Mouse (Mus musculus) ES-Bruce4 (cell line): ENCODE data around the gene Scn2a. TPM values are rescaled to one million over a fixed set of nuclear protein-coding genes. Genes with fewer than 3 reads are reported as not detected.

Experiments
- H3K27ac ChIP-seq: 2 replicates; pipeline ENCODE4 v1.5.1; 2012; ENCODE audit warnings: low read length, inconsistent platforms; ENCODE audit not compliant: insufficient read depth
- H3K27me3 ChIP-seq: 2 replicates; pipeline ENCODE4 v1.6.1; 2012; ENCODE audit warnings: mild to moderate bottlenecking, low read length, inconsistent platforms; ENCODE audit not compliant: control insufficient read depth, poor library complexity, insufficient read depth, severe bottlenecking
- H3K36me3 ChIP-seq: 2 replicates; pipeline ENCODE4 v1.6.1; 2012; ENCODE audit warnings: inconsistent platforms, mild to moderate bottlenecking, low read length, moderate library complexity; ENCODE audit not compliant: control insufficient read depth, poor library complexity, insufficient read depth, severe bottlenecking
- H3K4me1 ChIP-seq: one replicate; pipeline ENCODE4 v1.8.1; 2011; ENCODE audit warnings: low read length; ENCODE audit not compliant: control insufficient read depth, insufficient read depth
- H3K4me3 ChIP-seq: 2 replicates; pipeline ENCODE4 v1.5.1; 2011; ENCODE audit warnings: low read depth, mild to moderate bottlenecking, low read length
- H3K9ac ChIP-seq: 2 replicates; pipeline ENCODE4 v1.6.1; 2012; ENCODE audit warnings: low read depth, mild to moderate bottlenecking, inconsistent platforms; ENCODE audit not compliant: poor library complexity, severe bottlenecking
- H3K9me3 ChIP-seq: replicated peaks from 2 replicates; pipeline ENCODE4 v1.6.1; 2012; ENCODE audit warnings: mild to moderate bottlenecking, low read length, inconsistent platforms; ENCODE audit not compliant: control insufficient read depth, poor library complexity, insufficient read depth, severe bottlenecking
- CTCF ChIP-seq: IDR thresholded peaks from one replicate; pipeline ENCODE4 v1.8.1; 2011; ENCODE audit warnings: low read depth, low read length
- EP300 ChIP-seq: IDR thresholded peaks from 2 replicates; pipeline ENCODE4 v1.6.1; 2011; ENCODE audit warnings: low read depth, low read length; ENCODE audit not compliant: insufficient read depth
- POLR2A ChIP-seq: IDR thresholded peaks from one replicate; pipeline ENCODE4 v1.8.1; 2011; ENCODE audit warnings: low read length; ENCODE audit not compliant: insufficient read depth
- polyA plus RNA-seq: library from polyadenylated mRNA; stranded (reverse); fragments of >200 nt; gene quantifications from 2 replicates; pipeline ENCODE4 v1.2.4, GENCODE M21; 2011; ENCODE audit warnings: low read depth; ENCODE audit not compliant: missing spikeins, insufficient read depth, insufficient read length

Gene Scn2a
- polyA plus RNA-seq, 1 experiment = 1.5 TPM

DNA sequence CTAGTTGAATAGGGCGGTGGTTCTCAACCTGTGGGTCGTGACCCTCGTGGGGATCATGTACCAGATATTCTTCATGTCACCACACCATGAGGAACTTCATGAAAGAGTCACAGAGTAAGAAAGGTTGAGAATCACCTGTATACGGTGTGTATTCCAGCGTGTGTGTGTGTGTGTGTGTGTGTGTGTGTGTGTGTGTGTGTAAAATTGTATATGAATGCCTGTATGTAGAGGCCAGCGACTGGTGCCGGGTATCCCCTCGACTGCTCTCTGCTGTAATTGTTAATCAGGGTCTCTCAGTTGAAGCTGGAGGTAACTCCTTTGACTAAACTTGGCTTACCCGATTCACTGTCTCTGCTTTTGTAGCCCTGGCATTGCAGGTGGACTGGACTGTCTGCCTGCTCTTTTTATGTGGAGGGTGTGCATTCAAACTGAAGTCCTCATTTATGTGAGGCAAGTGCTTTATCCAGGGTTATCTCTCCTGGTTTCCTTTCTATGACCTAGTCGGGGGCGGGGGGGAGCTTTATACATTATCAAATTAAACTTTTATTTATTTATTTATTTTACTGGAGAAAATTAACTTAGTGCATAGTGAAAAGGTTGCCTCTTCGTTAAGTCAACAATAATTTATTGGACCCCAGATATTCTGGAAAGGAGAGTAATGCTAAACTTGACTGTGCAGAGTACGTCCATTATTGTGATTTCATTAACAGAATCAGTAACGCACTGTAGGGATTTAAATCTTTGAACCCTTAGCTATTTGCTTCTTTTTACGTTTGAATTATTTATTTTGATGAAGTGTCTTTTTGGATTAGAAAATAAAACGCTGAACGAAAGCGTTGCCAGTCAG lies 47.2 kb downstream of the Scn2a start:
- no peak overlapping the region for H3K9ac ChIP-seq
- no peaks in the 10 kb centered on the region for H3K36me3 ChIP-seq
- H3K27me3 ChIP-seq = peaks cover 2% of the 10 kb centered on the region
- no peak overlapping the region for H3K27ac ChIP-seq
- H3K4me1 ChIP-seq = no peaks in the 10 kb centered on the region
- TF ChIP-seq POLR2A (no peak), EP300 (no peak), CTCF (no peak)
- H3K4me3 ChIP-seq = no peak overlapping the region
- H3K9me3 ChIP-seq = no peaks in the 10 kb centered on the region

DNA sequence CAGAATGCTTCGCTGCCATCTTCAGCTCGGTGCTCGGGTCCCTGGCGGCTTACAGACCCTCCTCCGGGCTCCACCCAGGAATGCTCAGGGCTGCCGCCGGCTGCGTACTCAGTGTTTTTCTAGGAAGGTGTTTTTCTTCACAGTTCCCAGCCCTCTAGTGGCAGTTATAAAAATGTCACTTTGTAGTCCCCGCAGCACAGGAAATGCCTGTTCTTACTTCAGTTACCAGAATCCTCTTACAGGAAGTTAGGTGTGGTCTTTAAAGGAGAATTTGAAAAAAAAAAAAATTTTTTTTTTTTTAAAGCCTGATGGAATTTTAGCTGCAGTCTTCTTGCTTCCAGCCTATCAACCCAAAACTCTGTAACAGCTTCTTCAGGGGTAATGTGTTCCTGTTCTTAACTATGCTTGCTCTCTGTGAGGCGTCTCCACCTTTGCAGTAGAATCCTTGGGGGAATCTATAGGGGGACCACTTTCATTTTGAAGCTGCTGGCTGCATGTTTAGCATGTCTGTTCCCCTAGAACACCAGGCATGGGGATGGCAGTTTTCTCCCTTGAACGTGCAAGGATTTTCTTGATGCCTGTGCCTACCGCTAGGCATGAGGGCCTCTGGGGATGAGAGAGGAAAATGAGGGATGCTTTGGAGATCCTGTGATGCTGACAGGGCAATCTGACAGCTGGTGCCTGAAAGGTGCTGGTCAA lies 48.0 kb downstream of the Scn2a start:
- TF ChIP-seq POLR2A (no peak), EP300 (no peak), CTCF (no peak)
- peaks cover 2% of the 10 kb centered on the region for H3K27me3 ChIP-seq
- no peak overlapping the region for H3K9ac ChIP-seq
- H3K4me3 ChIP-seq = no peak overlapping the region
- no peak overlapping the region for H3K27ac ChIP-seq
- H3K36me3 ChIP-seq = no peaks in the 10 kb centered on the region
- H3K9me3 ChIP-seq = no peaks in the 10 kb centered on the region
- no peaks in the 10 kb centered on the region for H3K4me1 ChIP-seq

DNA sequence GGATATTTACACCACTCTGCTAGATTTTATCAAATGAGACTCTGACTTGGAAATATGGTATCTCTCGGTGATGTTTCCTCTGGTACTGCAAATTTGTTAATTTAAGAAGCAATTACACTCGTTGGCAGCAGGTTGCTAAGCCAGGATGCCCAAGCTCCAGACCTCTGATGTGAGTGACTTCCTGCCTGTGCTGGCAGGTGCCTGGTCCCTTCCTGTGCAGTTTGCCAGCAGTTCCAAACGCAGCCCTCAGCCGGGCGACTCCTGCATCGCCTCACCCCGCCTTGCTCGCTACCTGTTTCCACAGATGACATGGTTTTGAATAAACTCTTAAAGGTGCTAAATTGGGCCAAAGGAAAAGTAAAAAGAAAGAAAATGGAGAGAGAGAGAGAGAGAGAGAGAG lies 49.0 kb downstream of the Scn2a start:
- Histone ChIP-seq H3K9me3 (no peaks in the 10 kb centered on the region), H3K4me1 (no peaks in the 10 kb centered on the region), H3K27me3 (peaks cover 2% of the 10 kb centered on the region), H3K36me3 (no peaks in the 10 kb centered on the region), H3K4me3 (no peak overlapping the region), H3K9ac (no peak overlapping the region), H3K27ac (no peak overlapping the region)
- TF ChIP-seq POLR2A (no peak), EP300 (no peak), CTCF (no peak)

GRCm38 (mm10) chr2:65670153-65670817 lies 49.7 kb downstream of the Scn2a start:
- H3K36me3 ChIP-seq = no peaks in the 10 kb centered on the region

GRCm38 (mm10) chr2:65679621-65680020 lies 59.0 kb downstream of the Scn2a start:
- Histone ChIP-seq H3K9me3 (no peaks in the 10 kb centered on the region), H3K4me1 (no peaks in the 10 kb centered on the region), H3K27ac (no peak overlapping the region), H3K9ac (no peak overlapping the region), H3K4me3 (no peak overlapping the region), H3K27me3 (no peaks in the 10 kb centered on the region), H3K36me3 (no peaks in the 10 kb centered on the region)
- TF ChIP-seq CTCF (no peak), EP300 (no peak), POLR2A (no peak)

More at GRCm38 (mm10) chr2:65670153-65670817, 49.7 kb downstream of the Scn2a start:
- TF ChIP-seq EP300 = no peak
- TF ChIP-seq POLR2A = no peak
- TF ChIP-seq CTCF = no peak
- H3K27me3 ChIP-seq = peaks cover 2% of the 10 kb centered on the region
- H3K9ac ChIP-seq = no peak overlapping the region
- no peaks in the 10 kb centered on the region for H3K9me3 ChIP-seq
- no peak overlapping the region for H3K4me3 ChIP-seq
- no peaks in the 10 kb centered on the region for H3K4me1 ChIP-seq
- H3K27ac ChIP-seq = no peak overlapping the region

DNA sequence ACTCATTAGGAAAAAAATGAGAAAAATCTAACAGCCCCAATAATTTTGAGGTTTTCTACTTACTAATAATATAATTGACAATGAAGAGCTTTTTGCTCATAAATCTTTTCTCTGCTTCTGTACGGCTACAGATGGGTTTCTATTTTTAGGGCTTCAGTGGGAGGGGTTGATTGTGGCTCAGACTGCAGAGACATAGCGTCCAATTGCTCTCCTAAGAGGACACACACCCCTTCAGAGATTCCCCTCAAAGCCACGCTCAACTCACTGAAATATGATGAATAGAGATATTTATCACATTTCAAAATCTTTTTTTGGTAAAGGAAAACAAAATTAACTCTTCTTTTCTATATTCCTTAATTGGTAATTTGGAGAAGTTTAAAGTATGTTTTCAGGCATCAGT lies 64.6 kb downstream of the Scn2a start:
- Histone ChIP-seq H3K27me3 (no peaks in the 10 kb centered on the region), H3K4me3 (no peak overlapping the region), H3K4me1 (no peaks in the 10 kb centered on the region), H3K9ac (no peak overlapping the region), H3K36me3 (no peaks in the 10 kb centered on the region), H3K9me3 (no peaks in the 10 kb centered on the region), H3K27ac (no peak overlapping the region)
- TF ChIP-seq CTCF (no peak), EP300 (no peak), POLR2A (no peak)
